Mouse (Mus musculus): Measurements from ENCODE around the gene Il11.

Il11 gene

GRCm38 (mm10) chr7:4788499-4789435, 6.1 kb upstream of the Il11 start:
- peak; percentile 55 for DNase-seq

- no peak for DNase-seq
These were observed 1.1 kb upstream of the Il11 start for GRCm38 (mm10) chr7:4783667-4784268.

GRCm38 (mm10) chr7:4782130-4782529, 529 bp downstream of the Il11 start:
- no peak for DNase-seq

GRCm38 (mm10) chr7:4779921-4780320, 2.7 kb downstream of the Il11 start:
- DNase-seq: no peak

- DNase-seq: no peak
These were observed 4.6 kb downstream of the Il11 start for GRCm38 (mm10) chr7:4777851-4778637.

- DNase-seq: peak; percentile 38
These were observed 5.5 kb downstream of the Il11 start for GRCm38 (mm10) chr7:4776861-4777830.

GRCm38 (mm10) chr7:4776131-4776530, 6.5 kb downstream of the Il11 start:
- DNase-seq: no peak

GRCm38 (mm10) chr7:4771202-4771601, 11.5 kb downstream of the Il11 start, which contains the start of gene Fam71e2:
Gene Fam71e2, minus strand, starts transcription at chr7:4771302.
- DNase-seq: no peak

GRCm38 (mm10) chr7:4764946-4765710, 17.5 kb downstream of the Il11 start:
- no peak for DNase-seq

GRCm38 (mm10) chr7:4759670-4760069, 23.0 kb downstream of the Il11 start:
- no peak for DNase-seq

- peak; percentile 80 for DNase-seq
These were observed 29.7 kb downstream of the Il11 start, which contains the start of gene Cox6b2 for GRCm38 (mm10) chr7:4752821-4753570. Gene Cox6b2, minus strand, starts transcription at chr7:4753094.

- peak; percentile 68 for DNase-seq
These were observed 30.5 kb downstream of the Il11 start for GRCm38 (mm10) chr7:4751971-4752820.

GRCm38 (mm10) chr7:4749169-4749568, 33.5 kb downstream of the Il11 start:
- DNase-seq: no peak

GRCm38 (mm10) chr7:4748321-4748720, 34.3 kb downstream of the Il11 start:
- no peak for DNase-seq

GRCm38 (mm10) chr7:4747156-4747899, 35.3 kb downstream of the Il11 start:
- no peak for DNase-seq

- no peak for DNase-seq
These were observed 36.2 kb downstream of the Il11 start for GRCm38 (mm10) chr7:4746326-4746980.

GRCm38 (mm10) chr7:4744886-4745285, 37.8 kb downstream of the Il11 start:
- no peak for DNase-seq

GRCm38 (mm10) chr7:4743354-4743753, 39.3 kb downstream of the Il11 start:
- no peak for DNase-seq
